Mouse (Mus musculus) layer of hippocampus, adult 18-20 months (tissue): Measurements from ENCODE around the gene Zfp335. TPM values are rescaled to one million over a fixed set of nuclear protein-coding genes. Genes with fewer than 3 reads are reported as not detected.
"Not testable (repeated sequence)": the region's sequence is repeated elsewhere in the genome, so short reads cannot be mapped to it uniquely, and the experiment has no call there.

Experiments used
- DNase-seq, 2 experiments: peaks; one replicate each; pipeline ENCODE4 v3.0.0; 2022; ENCODE audit warnings: low spot score in 2 of 2
- total RNA-seq, 2 experiments: library from RNA; stranded (reverse); gene quantifications; 2 replicates each; pipeline ENCODE4 v1.2.3; 2021

Zfp335 gene
- total RNA-seq, 2 experiments from 2014 or later: 25.9 to 26.8 TPM

DNA sequence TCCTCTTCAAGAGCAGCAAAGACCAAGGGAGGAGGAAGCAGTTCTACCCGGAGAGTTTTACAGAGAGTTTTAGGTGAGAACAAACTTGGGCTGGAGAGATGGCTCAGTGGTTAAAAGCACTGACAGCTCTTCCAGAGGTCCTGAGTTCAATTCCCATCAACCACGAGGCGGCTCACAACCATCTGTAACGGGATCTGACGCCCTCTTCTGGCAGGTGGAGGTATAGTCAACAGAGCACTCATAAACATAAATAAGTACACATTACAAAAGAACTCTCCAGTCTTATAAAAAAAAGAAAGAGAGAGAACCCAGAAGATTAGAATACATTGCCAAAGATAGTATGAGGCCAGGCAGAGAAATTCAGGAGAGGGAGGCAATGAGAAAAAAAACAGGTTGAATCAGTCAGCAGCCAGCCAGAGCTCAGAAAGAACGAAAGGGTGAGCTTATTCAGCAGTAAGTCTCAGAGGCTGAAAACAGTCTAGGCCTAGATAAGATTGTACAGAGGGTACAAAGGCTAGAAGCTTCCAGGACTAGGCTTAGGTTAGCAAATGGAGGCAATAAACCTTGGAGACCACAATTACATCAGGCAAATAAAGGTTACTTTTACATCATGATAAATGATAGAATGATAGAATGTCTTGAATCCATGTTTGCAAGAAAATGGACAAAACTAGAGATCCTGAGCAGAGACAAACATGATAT is 39.8 kb downstream of the Zfp335 start:
- DNase-seq: no peak

DNA sequence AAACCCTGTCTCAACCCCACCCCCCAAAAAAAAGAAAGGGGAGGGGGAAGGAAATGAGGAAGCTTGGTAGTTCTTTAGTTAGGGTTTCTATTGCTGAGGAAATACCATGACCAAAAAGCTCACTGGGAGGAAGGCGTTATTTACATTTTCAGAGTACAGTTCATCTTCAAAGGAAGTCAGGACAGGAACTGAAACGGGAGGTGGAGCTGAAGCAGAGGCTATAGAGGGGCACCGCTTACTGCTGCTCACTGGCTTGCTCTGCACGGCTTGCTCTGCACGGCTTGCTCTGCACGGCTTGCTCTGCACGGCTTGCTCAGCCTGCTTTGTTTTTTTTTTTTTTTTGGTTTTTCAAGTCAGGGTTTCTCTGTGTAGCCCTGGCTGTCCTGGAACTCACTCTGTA is 43.1 kb downstream of the Zfp335 start:
- DNase-seq: no peak

DNA sequence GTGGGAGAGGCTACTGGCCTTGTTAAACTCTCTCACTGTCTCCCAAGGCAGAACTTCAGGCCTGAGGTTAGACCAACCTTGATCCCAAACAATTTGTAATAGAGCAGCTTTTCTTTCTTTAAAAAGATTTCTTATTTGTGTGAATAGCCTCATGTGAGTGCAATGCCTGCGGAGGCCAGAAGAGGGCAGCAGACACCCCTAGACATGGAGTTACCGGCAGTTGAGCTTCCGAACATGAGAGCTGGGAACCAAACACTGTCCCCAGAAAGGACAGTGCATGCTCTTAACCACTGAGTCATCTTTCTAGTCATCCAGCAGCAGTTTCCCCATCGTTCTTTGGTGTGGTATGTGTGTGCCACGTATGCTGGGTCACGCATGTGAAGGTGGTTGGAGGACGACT is 44.0 kb downstream of the Zfp335 start:
- no peak for DNase-seq

DNA sequence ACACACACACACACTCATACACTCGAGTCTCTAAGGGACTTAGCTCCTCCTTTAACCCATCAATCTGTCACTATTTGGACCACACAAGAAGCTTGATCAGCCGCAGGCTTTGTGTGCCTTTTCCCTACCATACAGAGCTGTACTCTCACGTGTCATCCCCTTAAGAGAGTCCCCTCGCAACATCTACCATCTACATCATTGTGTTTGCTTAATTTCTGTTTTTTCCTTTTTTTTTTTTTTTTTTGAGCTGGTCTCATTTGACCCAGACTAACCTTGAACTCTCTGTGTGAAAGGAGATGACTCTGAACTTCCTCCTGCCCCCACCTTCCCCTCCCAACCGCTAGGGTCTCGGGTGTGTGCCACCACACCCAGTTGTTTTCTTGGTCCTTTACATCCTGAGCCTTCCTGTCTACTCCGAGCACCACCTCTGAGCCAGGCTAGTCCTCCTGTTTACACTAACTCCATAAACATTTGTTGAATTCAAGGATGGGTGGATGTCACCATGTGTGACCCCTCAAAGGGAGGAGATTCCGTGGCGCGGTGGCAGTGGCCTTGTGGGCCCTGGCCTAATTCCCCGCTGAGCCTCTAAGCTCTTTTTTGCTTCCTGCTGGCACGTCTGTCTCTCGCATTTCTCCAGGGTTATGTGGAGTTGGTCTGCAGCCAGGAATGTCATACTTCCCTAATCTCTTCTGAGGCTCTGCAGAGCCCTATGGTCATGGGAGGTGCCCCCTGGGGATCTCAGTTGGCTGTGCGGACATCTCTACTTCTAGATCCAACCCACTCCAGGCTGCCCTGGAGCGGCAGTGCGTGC is 44.6 kb downstream of the Zfp335 start:
- no peak for DNase-seq

DNA sequence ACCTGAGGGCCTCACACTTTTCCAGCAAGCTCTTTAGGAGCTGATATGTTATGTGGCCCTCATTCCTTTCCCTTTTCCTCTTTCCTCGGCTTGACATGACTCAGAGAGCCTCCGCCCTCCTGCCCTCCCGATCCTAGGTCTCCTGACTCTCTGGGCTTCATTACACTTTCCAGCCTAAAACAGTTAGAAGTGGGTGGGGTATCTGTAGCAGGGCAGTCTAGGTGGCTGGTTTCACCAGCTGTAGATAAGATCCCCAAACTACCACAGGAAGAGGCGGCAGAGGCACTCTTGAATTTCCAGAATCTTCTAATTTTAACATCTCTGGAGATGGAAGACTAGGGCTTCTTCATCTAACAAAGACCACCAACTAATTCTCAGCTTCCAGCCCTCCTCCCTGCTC is 47.0 kb downstream of the Zfp335 start:
- DNase-seq: no peak

DNA sequence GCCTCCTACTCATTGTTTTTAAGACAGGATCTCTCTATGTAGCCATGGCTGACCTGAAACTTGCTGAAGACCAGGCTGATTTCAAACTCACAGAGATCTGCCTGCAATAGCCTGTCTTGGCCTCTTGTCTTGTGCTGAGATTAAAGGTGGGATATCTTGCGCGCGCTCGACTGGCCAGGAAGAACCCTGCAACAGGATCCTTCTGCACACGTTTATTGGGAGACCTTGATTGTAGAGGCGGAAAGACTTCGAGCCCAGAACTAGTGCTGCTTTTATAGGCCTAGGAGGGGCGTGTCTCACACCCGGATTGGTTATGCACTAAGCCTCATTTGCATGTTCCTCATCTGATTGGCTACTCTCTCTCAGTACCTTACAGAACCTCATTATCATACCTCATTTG is 48.1 kb downstream of the Zfp335 start:
- DNase-seq: not testable (repeated sequence)

DNA sequence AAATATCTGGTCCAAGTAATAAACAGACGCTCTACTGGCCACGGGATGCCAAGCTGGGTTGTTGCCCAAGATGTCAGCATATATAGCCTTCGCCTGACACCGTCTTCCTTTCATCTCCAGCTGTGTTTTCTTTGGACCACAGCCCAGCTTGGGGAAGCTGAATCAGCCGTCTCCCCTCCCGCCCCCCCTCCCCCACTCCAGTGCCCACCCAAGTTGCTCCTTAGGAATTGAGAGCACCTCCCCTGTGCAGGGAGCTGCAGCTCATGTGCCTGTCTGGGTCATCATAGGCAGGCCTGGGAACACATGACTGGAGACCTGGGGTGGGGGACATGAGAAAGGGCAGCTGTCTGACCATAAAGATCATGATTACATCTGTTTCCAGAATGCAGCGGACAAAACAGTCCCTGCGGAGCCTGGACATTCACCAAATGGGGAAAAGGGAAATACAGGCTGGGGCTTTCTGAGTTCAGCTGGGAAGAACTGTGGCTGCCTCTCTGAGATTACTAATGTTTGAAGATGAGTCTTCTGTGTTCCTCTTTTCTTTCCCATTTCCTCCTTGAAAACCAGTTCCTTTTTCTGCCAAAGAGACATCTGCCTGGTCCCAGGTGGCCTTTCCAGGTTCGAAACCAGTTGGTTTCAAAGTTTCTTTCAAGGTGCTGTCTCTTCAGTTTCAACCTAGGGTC is 49.2 kb downstream of the Zfp335 start:
- DNase-seq: no peak

DNA sequence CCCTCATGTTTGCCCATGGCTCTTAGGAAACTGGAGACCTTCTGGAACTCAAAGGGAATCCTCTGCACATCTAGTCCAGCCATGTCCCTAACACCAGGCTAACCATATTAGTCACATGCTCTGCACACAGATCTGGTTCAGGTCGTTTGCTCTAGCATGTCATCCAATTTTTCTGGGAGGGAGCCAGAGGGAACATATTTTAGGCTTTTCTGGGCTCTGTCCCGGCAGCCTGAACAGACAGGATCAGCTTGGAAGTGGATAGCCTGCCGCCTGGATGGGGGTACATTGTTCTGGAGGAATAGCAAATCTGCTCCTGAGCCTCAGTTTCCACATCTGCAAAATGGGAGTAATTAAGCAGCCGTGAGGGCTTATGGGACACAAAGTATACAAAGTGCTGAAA is 50.5 kb downstream of the Zfp335 start:
- no peak for DNase-seq

DNA sequence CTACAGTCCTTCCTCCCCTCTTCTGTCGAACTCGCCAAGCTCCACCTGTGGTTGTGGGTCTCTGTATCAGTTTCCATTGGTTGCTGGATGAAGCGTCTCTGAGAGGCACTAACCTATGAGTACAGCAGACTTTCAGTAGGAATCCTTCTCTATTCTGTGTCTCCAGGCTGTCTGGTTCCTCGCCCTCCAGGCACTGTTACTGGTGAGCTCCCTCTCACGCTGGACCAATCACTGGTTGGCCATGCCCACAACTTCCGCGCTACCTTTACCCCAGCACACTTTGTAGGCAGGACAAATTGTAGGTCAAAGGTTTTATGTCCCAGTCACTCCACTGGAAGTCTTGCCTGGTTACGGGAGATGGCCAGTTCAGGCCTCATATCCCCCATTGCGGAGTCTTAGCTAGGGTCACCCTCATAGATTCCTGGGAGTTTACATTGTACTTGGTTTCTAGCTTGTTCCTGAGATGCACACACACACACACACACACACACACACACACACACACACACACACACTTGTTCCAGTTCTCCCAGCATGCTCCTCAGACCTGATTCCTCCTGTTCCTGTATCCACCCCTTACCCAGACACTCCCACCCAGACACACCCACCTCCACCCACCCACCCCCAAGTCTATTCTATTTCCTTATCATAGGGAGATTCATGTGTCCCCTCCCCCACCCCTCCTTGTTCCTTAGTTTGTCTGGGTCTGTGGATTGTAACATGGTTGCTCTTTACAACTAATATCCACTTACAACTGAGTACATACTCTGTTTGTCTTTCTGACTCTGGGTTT is 51.7 kb downstream of the Zfp335 start:
- DNase-seq: no peak

DNA sequence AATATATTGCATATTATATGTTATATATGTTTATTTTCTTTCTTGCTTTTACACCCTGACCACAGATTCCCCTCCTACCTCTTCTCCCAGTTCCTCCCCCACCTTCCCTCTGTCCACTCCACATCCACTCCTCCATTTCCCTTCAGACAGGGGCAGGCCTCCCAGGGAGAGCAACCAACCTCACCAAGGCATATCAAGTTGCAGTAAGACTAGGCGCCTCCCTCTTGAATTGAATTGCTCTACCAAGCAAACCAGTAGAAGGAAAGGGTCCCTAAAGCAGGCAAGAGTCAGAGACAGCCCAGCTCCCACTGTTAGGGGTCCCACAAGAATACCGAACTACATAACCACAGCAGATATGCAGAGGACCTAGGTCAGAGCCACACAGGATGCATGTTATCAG is 52.4 kb downstream of the Zfp335 start:
- no peak for DNase-seq

DNA sequence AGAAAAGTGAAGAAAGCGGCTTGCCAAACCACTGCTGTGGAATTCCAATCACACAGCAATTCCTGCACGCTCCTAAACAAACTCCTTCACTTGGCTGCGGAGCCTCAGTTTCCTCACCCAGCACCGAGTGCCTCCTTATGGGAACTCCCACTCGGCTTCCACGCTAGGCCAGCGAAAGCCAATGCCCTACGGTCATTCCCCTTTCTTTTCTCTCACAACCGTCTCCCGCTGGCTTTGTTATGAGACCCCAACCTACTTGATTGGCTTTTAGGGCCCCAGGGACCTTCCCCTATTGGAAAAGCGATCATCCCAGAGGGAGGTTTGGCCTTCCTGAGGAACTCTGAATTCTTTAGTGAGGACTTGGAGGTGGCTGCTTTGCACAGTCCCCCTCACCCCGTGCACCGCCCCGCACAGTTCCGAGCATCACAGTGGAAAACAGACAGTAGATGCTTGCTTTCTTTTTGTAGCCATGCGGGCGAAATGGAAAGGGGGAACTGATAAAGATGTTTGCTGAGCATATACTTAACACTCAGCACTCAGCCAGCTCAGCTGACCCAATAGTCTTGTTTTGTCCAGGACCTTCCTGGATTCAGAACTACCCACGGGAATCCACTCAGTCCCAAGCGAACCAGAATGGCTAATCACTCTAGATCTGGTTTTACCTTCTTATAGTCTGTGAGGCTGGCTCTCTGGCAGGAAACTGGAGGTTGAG is 53.6 kb downstream of the Zfp335 start:
- no peak for DNase-seq

DNA sequence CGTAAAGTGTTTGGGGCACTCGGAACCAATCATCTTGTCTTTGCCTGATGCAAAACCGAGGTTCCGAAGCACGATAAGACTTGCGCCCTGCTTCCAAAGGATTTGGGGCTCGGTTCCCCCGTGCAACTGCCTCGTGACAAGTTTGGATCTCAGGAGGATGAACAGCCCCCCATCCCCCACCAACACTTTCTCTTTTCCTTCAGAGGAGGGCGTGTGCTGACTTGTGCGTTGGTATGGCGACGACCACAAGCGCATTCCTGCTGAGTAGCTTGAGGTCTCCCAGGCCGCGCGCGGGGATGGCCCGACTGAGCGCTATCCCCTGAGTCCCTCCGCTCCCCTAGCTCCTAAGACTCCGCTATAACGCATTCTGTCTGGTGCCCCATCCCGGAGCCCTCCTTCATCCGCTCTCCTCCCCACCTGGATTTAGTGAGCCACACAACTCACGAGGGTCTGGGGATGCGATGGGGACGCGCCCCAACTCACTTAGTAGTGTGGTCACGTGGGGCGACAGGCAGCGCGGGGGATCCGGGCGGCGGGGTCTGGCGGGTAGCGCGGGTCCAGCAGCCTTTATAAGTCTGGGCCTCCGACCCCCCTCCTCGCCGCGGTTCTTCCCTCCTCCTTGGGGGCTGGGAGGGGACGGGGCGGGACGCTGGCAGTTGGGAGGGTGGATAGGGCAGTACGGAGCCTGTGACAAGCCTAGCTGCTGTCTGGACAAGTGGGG is 54.3 kb downstream of the Zfp335 start, which contains the start of gene Pltp:
TSS of gene Pltp (minus strand) at position 611 of the 721 bp plus-strand sequence.
- no peak for DNase-seq

DNA sequence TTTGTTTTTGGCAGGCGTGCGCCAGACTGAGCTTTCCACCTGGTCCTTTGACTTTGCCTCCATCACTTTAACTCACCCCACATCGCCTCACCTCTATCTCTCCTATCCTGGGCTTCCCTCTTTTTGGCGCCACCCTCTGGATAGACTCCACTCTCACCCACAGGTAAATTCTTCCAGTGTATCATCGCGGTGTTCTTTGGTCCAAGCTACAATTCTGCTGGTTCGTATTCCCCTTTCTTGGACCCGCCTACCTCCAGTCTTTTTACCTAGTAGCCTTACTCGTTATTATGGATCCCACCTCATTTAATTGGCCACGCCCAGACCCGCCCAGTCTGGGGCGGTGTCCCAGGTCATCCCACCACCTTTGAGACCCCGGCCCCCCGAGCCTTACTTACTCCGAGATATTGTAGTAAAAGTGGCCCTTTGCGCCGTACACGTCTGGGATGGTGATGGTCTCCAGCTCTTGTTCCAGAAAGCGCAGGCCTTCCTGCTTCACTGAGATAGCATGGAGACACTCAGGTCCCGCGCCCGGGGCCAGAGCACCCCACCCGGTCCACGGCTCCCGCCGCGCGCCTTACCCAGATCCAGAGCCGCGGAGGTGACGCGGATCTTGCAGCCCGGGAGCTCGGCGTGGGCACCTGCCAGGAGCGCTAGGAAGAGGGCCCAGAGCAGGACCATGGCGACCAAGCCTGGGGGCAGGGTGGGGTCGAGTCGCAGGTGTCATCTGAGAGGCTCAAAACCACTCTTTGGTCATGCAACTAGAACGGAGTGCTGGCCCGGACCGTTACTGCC is 55.1 kb downstream of the Zfp335 start:
- no peak for DNase-seq

DNA sequence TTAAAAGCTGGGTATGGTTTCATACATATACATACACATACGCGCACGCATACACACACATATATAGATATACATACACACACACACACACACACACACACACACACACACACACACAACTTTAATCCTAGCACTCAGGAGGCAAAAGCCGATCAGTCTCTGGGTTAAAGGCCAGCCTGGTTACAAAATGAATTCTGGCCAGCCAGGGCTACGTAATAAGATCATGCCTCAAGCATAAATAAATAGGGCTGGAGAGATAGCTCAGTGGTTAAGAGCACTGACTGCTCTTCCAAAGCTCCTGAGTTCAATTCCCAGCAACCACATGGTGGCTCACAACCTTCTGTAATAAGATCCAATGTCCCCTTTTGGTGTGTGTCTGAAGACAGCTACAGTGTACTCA is 56.0 kb downstream of the Zfp335 start:
- DNase-seq: not testable (repeated sequence)

DNA sequence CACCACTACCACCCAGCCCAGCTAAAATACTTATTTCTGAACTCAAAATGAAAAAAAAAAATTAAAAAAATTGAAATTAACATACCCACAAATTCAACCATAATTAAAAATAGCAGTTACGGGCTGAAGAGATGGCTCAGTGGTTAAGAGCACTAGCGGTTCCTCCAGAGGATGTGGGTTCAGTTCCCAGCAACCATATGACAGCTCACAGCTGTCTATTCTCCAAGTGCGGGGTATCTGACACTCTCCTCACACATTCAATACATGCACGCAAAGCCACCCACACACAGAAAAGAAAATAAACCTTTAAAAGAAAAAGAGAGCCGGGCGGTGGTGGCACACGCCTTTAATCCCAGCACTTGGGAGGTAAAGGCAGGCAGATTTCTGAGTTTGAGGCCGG is 61.5 kb downstream of the Zfp335 start:
- no peak for DNase-seq

DNA sequence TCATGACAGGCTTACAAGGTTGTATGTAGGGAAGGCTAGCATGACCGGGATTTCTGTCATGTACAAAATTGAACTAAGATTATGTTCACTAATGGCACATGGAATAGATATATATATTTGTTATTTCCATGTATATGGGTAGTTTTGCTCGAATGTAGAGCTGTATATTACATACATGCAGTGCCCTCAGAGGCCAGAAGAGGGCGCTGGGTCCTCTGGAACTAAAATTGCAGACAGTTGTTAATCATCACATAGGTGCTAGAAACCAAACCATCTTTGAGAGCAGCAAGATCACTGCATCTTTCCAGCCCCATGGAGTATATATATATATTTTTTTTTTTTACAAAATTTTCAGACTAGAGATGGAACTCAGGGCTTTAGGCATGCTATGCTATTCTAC is 65.8 kb downstream of the Zfp335 start:
- no peak for DNase-seq
